Mouse (Mus musculus) embryonic fibroblast, embryonic 13.5 days (primary cell): ENCODE data around the gene Mylk.

Experiments
- CTCF ChIP-seq: IDR thresholded peaks from 2 replicates; pipeline ENCODE4 v1.5.1; 2011; ENCODE audit warnings: mild to moderate bottlenecking, control low read depth, low read length, moderate library complexity, borderline replicate concordance; ENCODE audit not compliant: insufficient read depth
- POLR2A ChIP-seq: IDR thresholded peaks from 2 replicates; pipeline ENCODE4 v1.6.1; 2011; ENCODE audit warnings: low read depth, mild to moderate bottlenecking, control low read depth, low read length, moderate library complexity

DNA sequence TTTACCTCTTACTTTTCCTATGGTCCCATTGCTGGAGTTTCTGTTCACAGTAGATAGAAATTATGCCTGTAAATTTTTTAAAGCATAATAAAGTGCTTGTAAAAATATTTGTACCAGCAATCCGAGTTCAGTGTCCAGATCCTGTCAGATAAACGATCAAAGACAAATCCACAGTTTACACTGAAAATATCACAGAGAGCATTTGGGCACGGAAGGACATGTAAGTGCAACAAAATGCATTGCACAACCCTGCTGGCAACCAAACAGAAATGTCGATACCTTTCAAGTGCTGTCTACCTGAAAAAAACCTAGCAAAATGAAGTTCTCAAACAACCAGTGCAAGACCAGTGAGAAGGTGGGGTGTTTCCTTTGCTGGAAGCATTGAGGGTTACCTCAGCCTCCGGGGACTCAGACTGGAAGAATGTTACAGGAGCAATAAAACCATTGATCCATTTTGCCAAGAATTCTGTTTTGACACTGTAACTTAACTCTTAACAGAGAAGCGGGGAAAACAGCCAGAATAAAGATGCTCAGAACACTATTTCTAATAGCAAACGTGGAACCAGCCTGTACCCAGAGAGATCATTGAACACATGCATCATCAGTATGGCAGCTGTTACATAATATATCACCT is 80.2 kb downstream of the Mylk start:
- no peak for TF ChIP-seq POLR2A
- no peak for TF ChIP-seq CTCF
